Comparison of ENCODE assay signal across 8 mouse cellular contexts in the genomic region with DNA sequence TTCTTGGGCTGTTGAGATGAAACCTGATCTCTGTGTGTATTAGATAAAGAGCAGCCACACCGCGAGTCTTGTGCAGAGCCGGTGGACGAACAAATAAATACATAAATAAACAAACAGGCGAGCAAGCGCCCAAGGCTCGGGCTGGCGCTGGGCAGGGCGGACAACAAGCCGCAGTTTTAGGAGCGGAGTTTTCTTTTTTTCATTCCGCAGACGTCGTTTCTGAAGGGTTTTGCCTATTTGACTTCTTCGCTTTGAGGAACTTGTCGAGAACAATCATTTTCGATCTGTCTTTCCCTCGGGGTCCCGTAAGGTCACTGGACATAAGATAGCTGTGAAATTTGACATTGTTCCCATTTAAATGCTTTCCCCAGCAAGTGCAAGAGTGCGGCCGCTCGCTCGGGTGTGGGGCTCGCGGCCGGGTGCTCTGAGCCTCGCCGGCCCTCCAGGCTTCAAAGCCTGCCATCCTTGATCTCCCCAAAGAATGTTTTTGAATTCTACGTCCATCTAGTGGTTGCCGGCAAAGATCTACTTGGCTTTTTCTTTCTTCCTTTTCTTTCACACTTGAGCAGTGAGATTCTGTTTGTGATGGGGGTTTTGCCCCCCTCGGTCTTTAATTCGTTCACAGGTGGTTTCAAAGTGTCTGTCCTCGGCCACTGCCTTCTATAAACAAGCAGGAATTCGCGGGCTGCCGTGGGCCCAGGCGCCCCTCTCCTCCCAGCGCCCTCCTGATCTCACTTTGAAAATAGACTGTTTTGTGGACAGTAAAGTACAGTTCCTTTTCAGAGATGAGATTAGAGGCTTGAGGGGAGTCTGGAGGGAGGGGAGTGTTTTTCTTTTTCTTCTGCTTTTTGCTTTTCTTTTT. TPM values are rescaled to one million over a fixed set of nuclear protein-coding genes. Genes with fewer than 3 reads are reported as not detected.
DNase-seq lines count a peak whose midpoint lies in the region; ATAC-seq and TF ChIP-seq lines count a peak whose summit lies in the region.

No protein-coding gene starts in this region.

- no peak overlapping the region for H3K27ac ChIP-seq in embryonic facial prominence, embryonic 14.5 days (replicated peaks; ENCODE audit: low read depth, low read length)
- no peak overlapping the region for H3K27ac ChIP-seq in hindbrain, embryonic 14.5 days
- H3K27ac ChIP-seq in stomach, postnatal 0 days (replicated peaks), result no peak overlapping the region

- H3K9me3 ChIP-seq in embryonic facial prominence, embryonic 14.5 days (ENCODE audit: control insufficient read depth, low read length), result no peaks in the 10 kb centered on the region
- no peaks in the 10 kb centered on the region for H3K9me3 ChIP-seq in hindbrain, embryonic 14.5 days (ENCODE audit: control insufficient read depth, low read length)
- no peaks in the 10 kb centered on the region for H3K9me3 ChIP-seq in stomach, postnatal 0 days (ENCODE audit: control insufficient read depth, low read length)

- TF ChIP-seq EP300 in stomach, postnatal 0 days (optimal IDR thresholded peaks at IDR 0.05), result no peak

- TF ChIP-seq CTCF in stomach, postnatal 0 days (IDR thresholded peaks at IDR 0.05; ENCODE audit: low read depth), result peak; percentile 33; the same call in 1 of the 2 replicates

- peak overlapping the region; percentile 36 for H3K4me3 ChIP-seq in embryonic facial prominence, embryonic 14.5 days (ENCODE audit: low read depth, low read length)
- H3K4me3 ChIP-seq in hindbrain, embryonic 14.5 days (replicated peaks; ENCODE audit: low read length), result peak overlapping the region; percentile 7
- peak overlapping the region; percentile 37 for H3K4me3 ChIP-seq in stomach, postnatal 0 days (ENCODE audit: low read depth, low read length)

- peak; percentile 5 for DNase-seq in spleen, adult 12 weeks (ENCODE audit: low spot score)
- no peak for DNase-seq in spleen, postnatal 14 days (ENCODE audit: low spot score in 2 of 2)
- no peak for DNase-seq in embryonic facial prominence, embryonic 14.5 days (ENCODE audit: low spot score)
- DNase-seq in hindbrain, embryonic 14.5 days (ENCODE audit: low spot score), result no peak
- no peak for DNase-seq in stomach, postnatal 0 days (ENCODE audit: low spot score)
- no peak for DNase-seq in layer of hippocampus, postnatal 36 days

- under 1% methylated on average over 38 of the region's 38 CpGs for WGBS in embryonic facial prominence, embryonic 14.5 days
- under 1% methylated on average over 38 of the region's 38 CpGs for WGBS in hindbrain, embryonic 14.5 days
- 4% methylated on average over 38 of the region's 38 CpGs for WGBS in stomach, postnatal 0 days

- H3K4me2 ChIP-seq in embryonic facial prominence, embryonic 14.5 days (ENCODE audit: low read depth, low read length), result peak overlapping the region; percentile 66
- peak overlapping the region; percentile 49 for H3K4me2 ChIP-seq in hindbrain, embryonic 14.5 days (replicated peaks)
- peak overlapping the region; percentile 62 for H3K4me2 ChIP-seq in stomach, postnatal 0 days (replicated peaks; ENCODE audit: low read depth)

- ATAC-seq in embryonic facial prominence, embryonic 14.5 days (ENCODE audit: low read depth), result no peak
- ATAC-seq in hindbrain, embryonic 14.5 days (ENCODE audit: low FRiP score), result no peak
- 0 out of 2 replicates have a peak, but pooled peaks have one; percentile 49 for ATAC-seq in megakaryocyte-erythroid progenitor cell, adult 5-6 weeks (replicated peaks; ENCODE audit: low FRiP score, low TSS enrichment, poor library complexity, severe bottlenecking)
- ATAC-seq in stomach, postnatal 0 days (ENCODE audit: low FRiP score, low TSS enrichment), result no peak
- ATAC-seq in frontal cortex, adult (ENCODE audit: low TSS enrichment), result no peak

- H3K9ac ChIP-seq in embryonic facial prominence, embryonic 14.5 days (ENCODE audit: low read depth, low read length), result peak overlapping the region; percentile 5
- no peak overlapping the region for H3K9ac ChIP-seq in hindbrain, embryonic 14.5 days
- H3K9ac ChIP-seq in stomach, postnatal 0 days (ENCODE audit: low read length), result peak overlapping the region; percentile 18; the same call in 1 of the 2 replicates

- no peaks in the 10 kb centered on the region for H3K36me3 ChIP-seq in embryonic facial prominence, embryonic 14.5 days (ENCODE audit: control insufficient read depth, insufficient read depth, low read length)
- no peaks in the 10 kb centered on the region for H3K36me3 ChIP-seq in hindbrain, embryonic 14.5 days (replicated peaks; ENCODE audit: control insufficient read depth, insufficient read depth)
- H3K36me3 ChIP-seq in stomach, postnatal 0 days (ENCODE audit: control insufficient read depth, insufficient read depth, low read length), result no peaks in the 10 kb centered on the region

- H3K4me1 ChIP-seq in embryonic facial prominence, embryonic 14.5 days (ENCODE audit: control insufficient read depth, insufficient read depth, low read length), result peaks cover 11% of the 10 kb centered on the region
- peaks cover 10% of the 10 kb centered on the region for H3K4me1 ChIP-seq in hindbrain, embryonic 14.5 days (replicated peaks; ENCODE audit: control insufficient read depth, insufficient read depth, low read length)
- H3K4me1 ChIP-seq in stomach, postnatal 0 days (replicated peaks; ENCODE audit: control insufficient read depth, insufficient read depth), result no peaks in the 10 kb centered on the region

- H3K27me3 ChIP-seq in embryonic facial prominence, embryonic 14.5 days (replicated peaks; ENCODE audit: control insufficient read depth, insufficient read depth, low read length), result peaks cover 36% of the 10 kb centered on the region
- peaks cover 55% of the 10 kb centered on the region for H3K27me3 ChIP-seq in hindbrain, embryonic 14.5 days (ENCODE audit: control insufficient read depth, insufficient read depth, low read length)
- H3K27me3 ChIP-seq in stomach, postnatal 0 days (ENCODE audit: control insufficient read depth, insufficient read depth, low read length), result no peaks in the 10 kb centered on the region

RNA-seq across cellular contexts. Expression of gene Fbxw4, which starts 15.8 kb away (rescaled TPM):
- polyA plus RNA-seq in embryonic facial prominence, embryonic 14.5 days (2014; fragmentation: Nextera tagmentation; extraction: Ambion mirVana), result 6.1 and 6.9 TPM in 2 replicates
- 6.7 and 8.8 TPM in 2 replicates for polyA plus RNA-seq in hindbrain, embryonic 14.5 days (2014; fragmentation: Nextera tagmentation; extraction: Ambion mirVana)
- total RNA-seq in megakaryocyte-erythroid progenitor cell, adult 5-6 weeks (2014; fragmentation: Nextera tagmentation), result 14.5 and 33.0 TPM in 2 replicates
- total RNA-seq in megakaryocyte-erythroid progenitor cell, adult 5-6 weeks (2017), result 5.5 and 15.5 TPM in 2 replicates
- polyA plus RNA-seq in stomach, postnatal 0 days (2015; fragmentation: Nextera tagmentation; extraction: Ambion mirVana), result 2.2 and 2.9 TPM in 2 replicates
- 10 to 100 TPM; 33.7 to 34.3 TPM for total RNA-seq in layer of hippocampus, postnatal 36 days (2021)
